In genomic region chr14:19735303-19735702, GRCm38 (mm10) we compare ENCODE assay signal across 17 mouse cellular contexts. TPM values are rescaled to one million over a fixed set of nuclear protein-coding genes. Genes with fewer than 3 reads are reported as not detected.
A peak's percentile ranks its signal among the peaks of the same experiment; 100 is the strongest.
DNase-seq lines count a peak whose midpoint lies in the region; ATAC-seq and TF ChIP-seq lines count a peak whose summit lies in the region.
"Had no signal": no experiment of that assay in that cellular context is flagged by ENCODE, and none has a peak within 500 bp of the region (broad histone marks: within the 10 kb centered on the region; RNA-seq: fewer than 3 reads in every experiment).

No protein-coding gene starts in this region.

- no peak for DNase-seq in heart, postnatal 0 days (ENCODE audit: low spot score)
- DNase-seq in heart, adult 2 months = no peak
- no peak for DNase-seq in neural tube, embryonic 11.5 days (ENCODE audit: low spot score)
- no peak for DNase-seq in neural tube, embryonic 10.5 days (ENCODE audit: extremely low spot score, low spot score)
- DNase-seq in right cerebral cortex, postnatal 25 days = peak; percentile 42
- DNase-seq in urinary bladder, adult 18-20 months (ENCODE audit: low spot score in 2 of 2) = no peak
- DNase-seq: cerebellum, adult 11-12 months; heart, postnatal 4 days; kidney, adult 11 months; kidney, postnatal 25 days; lung, postnatal 14 days had no signal

- intact Hi-C loops in heart, adult 2 months (cut with DNase I) = loop anchor here (2.0 kb wide), 1 partner anchor 13 kb away; no protein-coding TSS in a partner anchor

- H3K4me1 ChIP-seq in heart, postnatal 0 days (ENCODE audit: control insufficient read depth, insufficient read depth) = 0 out of 2 replicates have a peak, but pooled peaks cover 5% of the 10 kb centered on the region
- peaks cover 11% of the 10 kb centered on the region for H3K4me1 ChIP-seq in heart, adult 2 months (ENCODE audit: control insufficient read depth, insufficient read depth, low read length)
- H3K4me1 ChIP-seq in neural tube, embryonic 11.5 days (ENCODE audit: control insufficient read depth, insufficient read depth, low read length) = peaks cover 3% of the 10 kb centered on the region; the same call in 1 of the 2 replicates
- peaks cover 17% of the 10 kb centered on the region for H3K4me1 ChIP-seq in hindbrain, embryonic 12.5 days

- 53% methylated on average over 6 of the region's 6 CpGs for WGBS in heart, postnatal 0 days
- WGBS in heart, adult 2 months = 68% methylated on average over 6 of the region's 6 CpGs
- WGBS in neural tube, embryonic 11.5 days = 43% methylated on average over 6 of the region's 6 CpGs
- 21% methylated on average over 6 of the region's 6 CpGs for WGBS in hindbrain, embryonic 12.5 days

- no peak for TF ChIP-seq CTCF in heart, postnatal 0 days (IDR thresholded peaks at IDR 0.05; ENCODE audit: low read depth)
- no peak for TF ChIP-seq CTCF in heart, adult 2 months (IDR thresholded peaks at IDR 0.05)

- no peak overlapping the region for H3K9ac ChIP-seq in heart, postnatal 0 days (replicated peaks; ENCODE audit: low read depth, low read length)
- H3K9ac ChIP-seq in heart, adult 2 months (ENCODE audit: low read depth, low read length) = no peak overlapping the region
- no peak overlapping the region for H3K9ac ChIP-seq in neural tube, embryonic 11.5 days (ENCODE audit: low read length)
- no peak overlapping the region for H3K9ac ChIP-seq in hindbrain, embryonic 12.5 days
- H3K9ac ChIP-seq: limb, embryonic 13.5 days; midbrain, embryonic 12.5 days; neural tube, embryonic 15.5 days had no signal

- H3K27ac ChIP-seq in heart, postnatal 0 days (ENCODE audit: low read depth) = no peak overlapping the region
- H3K27ac ChIP-seq in heart, adult 2 months = no peak overlapping the region
- H3K27ac ChIP-seq in neural tube, embryonic 11.5 days (ENCODE audit: low read depth, low read length) = 0 out of 2 replicates have a peak overlapping the region, but pooled peaks have one; percentile 8
- H3K27ac ChIP-seq in hindbrain, embryonic 12.5 days = peak overlapping the region; percentile 44; the same call in 1 of the 2 replicates
- H3K27ac ChIP-seq: limb, embryonic 13.5 days; midbrain, embryonic 12.5 days; neural tube, embryonic 15.5 days had no signal

- no peaks in the 10 kb centered on the region for H3K36me3 ChIP-seq in heart, postnatal 0 days (replicated peaks; ENCODE audit: control insufficient read depth, insufficient read depth, low read length)
- H3K36me3 ChIP-seq in heart, adult 2 months (ENCODE audit: control insufficient read depth, insufficient read depth, low read length) = peaks cover 2% of the 10 kb centered on the region; the same call in 1 of the 2 replicates
- no peaks in the 10 kb centered on the region for H3K36me3 ChIP-seq in neural tube, embryonic 11.5 days (ENCODE audit: control insufficient read depth, insufficient read depth, low read length)
- H3K36me3 ChIP-seq in hindbrain, embryonic 12.5 days = no peaks in the 10 kb centered on the region
- H3K36me3 ChIP-seq: limb, embryonic 13.5 days; midbrain, embryonic 12.5 days; neural tube, embryonic 15.5 days had no signal

- no peak for TF ChIP-seq POLR2A in heart, adult 2 months (IDR thresholded peaks at IDR 0.05; ENCODE audit: insufficient read depth, low read depth, low read length)

- H3K9me3 ChIP-seq in heart, postnatal 0 days (replicated peaks; ENCODE audit: control insufficient read depth, low read length) = peaks cover 3% of the 10 kb centered on the region; the same call in 1 of the 2 replicates
- no peaks in the 10 kb centered on the region for H3K9me3 ChIP-seq in neural tube, embryonic 11.5 days (ENCODE audit: control insufficient read depth, low read length)
- no peaks in the 10 kb centered on the region for H3K9me3 ChIP-seq in hindbrain, embryonic 12.5 days (replicated peaks)
- H3K9me3 ChIP-seq: limb, embryonic 13.5 days; midbrain, embryonic 12.5 days; neural tube, embryonic 15.5 days had no signal

- H3K27me3 ChIP-seq in heart, postnatal 0 days (ENCODE audit: control insufficient read depth, insufficient read depth, low read length) = no peaks in the 10 kb centered on the region
- H3K27me3 ChIP-seq in heart, adult 2 months (ENCODE audit: control insufficient read depth, insufficient read depth, low read length) = no peaks in the 10 kb centered on the region
- no peaks in the 10 kb centered on the region for H3K27me3 ChIP-seq in neural tube, embryonic 11.5 days (ENCODE audit: control insufficient read depth, insufficient read depth, low read length)
- no peaks in the 10 kb centered on the region for H3K27me3 ChIP-seq in hindbrain, embryonic 12.5 days
- H3K27me3 ChIP-seq: limb, embryonic 13.5 days; neural tube, embryonic 15.5 days had no signal

- no peak for TF ChIP-seq EP300 in heart, postnatal 0 days (IDR thresholded peaks at IDR 0.05; ENCODE audit: low read depth)
- TF ChIP-seq EP300 in heart, adult 2 months (IDR thresholded peaks at IDR 0.05; ENCODE audit: insufficient read depth, low read depth, low read length) = no peak

- H3K79me2 ChIP-seq in heart, adult 2 months (replicated peaks; ENCODE audit: control insufficient read depth, insufficient read depth, low read length) = no peaks in the 10 kb centered on the region

- no peak overlapping the region for H3K4me3 ChIP-seq in heart, postnatal 0 days (ENCODE audit: low read depth, low read length)
- no peak overlapping the region for H3K4me3 ChIP-seq in heart, adult 2 months
- no peak overlapping the region for H3K4me3 ChIP-seq in neural tube, embryonic 11.5 days (ENCODE audit: low read depth, low read length)
- no peak overlapping the region for H3K4me3 ChIP-seq in hindbrain, embryonic 12.5 days
- H3K4me3 ChIP-seq: erythroblast, embryonic 14.5 days; limb, embryonic 13.5 days; midbrain, embryonic 12.5 days; neural tube, embryonic 15.5 days had no signal

- 0 out of 2 replicates have a peak overlapping the region, but pooled peaks have one; percentile 10 for H3K4me2 ChIP-seq in heart, postnatal 0 days (ENCODE audit: low read depth, low read length)
- no peak overlapping the region for H3K4me2 ChIP-seq in neural tube, embryonic 11.5 days (ENCODE audit: low read depth)
- H3K4me2 ChIP-seq in hindbrain, embryonic 12.5 days (replicated peaks) = no peak overlapping the region
- H3K4me2 ChIP-seq: limb, embryonic 13.5 days; midbrain, embryonic 12.5 days; neural tube, embryonic 15.5 days had no signal

- no peak for ATAC-seq in heart, postnatal 0 days (ENCODE audit: insufficient read depth, low read depth)
- no peak for ATAC-seq in neural tube, embryonic 11.5 days (ENCODE audit: insufficient read depth, low FRiP score, low TSS enrichment)
- ATAC-seq in hindbrain, embryonic 12.5 days (ENCODE audit: low FRiP score) = 0 out of 2 replicates have a peak, but pooled peaks have one; percentile 32
- ATAC-seq: CD4-positive, CD25-positive, alpha-beta regulatory T cell, adult 4 months had no signal

RNA-seq across cellular contexts. Expression of gene Nid2, which starts 15.8 kb away (rescaled TPM):
- total RNA-seq in heart, postnatal 0 days (2014; rRNA removed; ENCODE audit: low replicate concordance) = 79.7 and 93.8 TPM in 2 replicates
- polyA plus RNA-seq in heart, postnatal 0 days (2015; fragmentation: Nextera tagmentation; extraction: Ambion mirVana) = 40.9 and 47.7 TPM in 2 replicates
- total RNA-seq in heart, adult 2 months (2021) = 10 to 100 TPM; 21.2 to 21.6 TPM
- polyA plus RNA-seq in heart, adult 2 months (2012; rRNA removed) = 12.1 and 14.3 TPM in 2 replicates
- 61.2 and 63.0 TPM in 2 replicates for polyA plus RNA-seq in neural tube, embryonic 11.5 days (2014; fragmentation: Nextera tagmentation; extraction: Ambion mirVana)
- polyA plus RNA-seq in hindbrain, embryonic 12.5 days (2016; fragmentation: Nextera tagmentation; extraction: Ambion mirVana) = 68.8 and 78.8 TPM in 2 replicates

Comparison
In these comparisons a context has a peak if more than half of its experiments do, and no peak if none do; other contexts are left out.
1. H3K27ac ChIP-seq: peak in neural tube, embryonic 11.5 days (single experiment) and hindbrain, embryonic 12.5 days (single experiment); none in heart, postnatal 0 days (single experiment) and heart, adult 2 months (single experiment).